Mouse (Mus musculus) hindbrain, postnatal 0 days (tissue): ENCODE data around the gene Cacng3. TPM values are rescaled to one million over a fixed set of nuclear protein-coding genes. Genes with fewer than 3 reads are reported as not detected.

ENCODE experiments used
- ATAC-seq: fragments of 200-750 bp; cut with Nextera tagmentation; 2 replicates; pipeline ENCODE4 v1.8.0; 2017; ENCODE audit warnings: mild to moderate bottlenecking, moderate TSS enrichment, moderate library complexity
- DNase-seq: peaks from one replicate; pipeline ENCODE4 v3.0.0-alpha.2; 2015; ENCODE audit warnings: low spot score
- H3K27ac ChIP-seq: fragments of 300-500 bp; sonication (generic); 2 replicates; pipeline ENCODE4 v1.5.1; 2014; ENCODE audit warnings: mild to moderate bottlenecking
- H3K27me3 ChIP-seq: fragments of 300-500 bp; sonication (generic); 2 replicates; pipeline ENCODE4 v1.6.1; 2014; ENCODE audit warnings: low read length, mixed read lengths; ENCODE audit not compliant: insufficient read depth
- H3K36me3 ChIP-seq: fragments of 300-500 bp; sonication (generic); 2 replicates; pipeline ENCODE4 v1.6.1; 2014; ENCODE audit warnings: low read length, mixed read lengths; ENCODE audit not compliant: insufficient read depth
- H3K4me1 ChIP-seq: fragments of 300-500 bp; sonication (generic); 2 replicates; pipeline ENCODE4 v1.6.1; 2014; ENCODE audit warnings: antibody characterized with exemption, low read length, mixed read lengths; ENCODE audit not compliant: insufficient read depth
- H3K4me2 ChIP-seq: fragments of 300-500 bp; sonication (generic); 2 replicates; pipeline ENCODE4 v1.6.1; 2014; ENCODE audit warnings: low read depth, mild to moderate bottlenecking, low read length, moderate library complexity, mixed read lengths
- H3K4me3 ChIP-seq: fragments of 300-500 bp; sonication (generic); 2 replicates; pipeline ENCODE4 v1.5.1; 2014; ENCODE audit warnings: low read length
- H3K9ac ChIP-seq: fragments of 300-500 bp; sonication (generic); replicated peaks from 2 replicates; pipeline ENCODE4 v1.6.1; 2014; ENCODE audit warnings: mild to moderate bottlenecking, low read length, moderate library complexity, mixed read lengths
- H3K9me3 ChIP-seq: fragments of 300-500 bp; sonication (generic); 2 replicates; pipeline ENCODE4 v1.6.1; 2016; ENCODE audit warnings: low read length, mixed read lengths
- CTCF ChIP-seq: IDR thresholded peaks from 2 replicates; pipeline ENCODE4 v1.5.1; 2016; ENCODE audit warnings: antibody characterized with exemption, control low read depth, low read depth
- WGBS: fragments of 180-500 bp; shearing (Covaris S2); extraction: QIAGEN DNeasy Blood & Tissue Kit; methylation state at CpG from one replicate; pipeline ENCODE4 v1.1.7; 2014; 5-methylcytosine and 5-hydroxymethylcytosine counted together
- polyA plus RNA-seq: library from polyadenylated mRNA; unstranded; fragments of >200 nt; fragmentation: Nextera tagmentation; extraction: Ambion mirVana; gene quantifications from 2 replicates; pipeline ENCODE4 v1.2.1, GENCODE M21; 2015
- total RNA-seq: library from RNA; depleted of rRNA; stranded (reverse); fragments of >200 nt; gene quantifications from 2 replicates; pipeline ENCODE4 v1.2.3, GENCODE M21; 2014

Gene Cacng3
- total and polyA plus RNA-seq, 2 experiments from 2014 or later: 11.2 to 28.5 TPM

- H3K27ac ChIP-seq: no peak overlapping the region
These were observed 2.4 kb upstream of the Cacng3 start for GRCm38 (mm10) chr7:122667903-122668302.

GRCm38 (mm10) chr7:122670873-122671641 is 765 bp downstream of the Cacng3 start:
- Histone ChIP-seq H3K4me2 (peak overlapping the region; percentile 68), H3K9ac (peak overlapping the region; percentile 48), H3K4me3 (peak overlapping the region; percentile 43), H3K27me3 (no peaks in the 10 kb centered on the region), H3K9me3 (no peaks in the 10 kb centered on the region), H3K4me1 (no peaks in the 10 kb centered on the region; the same call in 1 of the 2 replicates), H3K27ac (peak overlapping the region; percentile 65), H3K36me3 (no peaks in the 10 kb centered on the region)
- WGBS: 9% methylated on average over 39 of the region's 45 CpGs
- DNase-seq (peak; percentile 90), ATAC-seq (peak; percentile 89)
- TF ChIP-seq CTCF: 0 out of 2 replicates have a peak, but pooled peaks have one; percentile 9

More at GRCm38 (mm10) chr7:122667903-122668302, 2.4 kb upstream of the Cacng3 start:
- peak; percentile 75 for DNase-seq
- no peaks in the 10 kb centered on the region for H3K9me3 ChIP-seq
- H3K4me1 ChIP-seq: no peaks in the 10 kb centered on the region; the same call in 1 of the 2 replicates
- no peak overlapping the region for H3K9ac ChIP-seq
- no peak overlapping the region for H3K4me3 ChIP-seq
- H3K36me3 ChIP-seq: no peaks in the 10 kb centered on the region
- H3K4me2 ChIP-seq: no peak overlapping the region
- ATAC-seq: no peak
- no peaks in the 10 kb centered on the region for H3K27me3 ChIP-seq
- peak; percentile 76 for TF ChIP-seq CTCF
- 31% methylated on average over 5 of the region's 5 CpGs for WGBS

- ATAC-seq: no peak
- Histone ChIP-seq H3K4me1 (no peaks in the 10 kb centered on the region; the same call in 1 of the 2 replicates), H3K36me3 (no peaks in the 10 kb centered on the region), H3K27me3 (no peaks in the 10 kb centered on the region), H3K9me3 (no peaks in the 10 kb centered on the region), H3K9ac (no peak overlapping the region), H3K4me3 (peak overlapping the region; percentile 43), H3K4me2 (peak overlapping the region; percentile 68), H3K27ac (no peak overlapping the region)
- TF ChIP-seq CTCF: no peak
- peak; percentile 43 for DNase-seq
- WGBS: 47% methylated on average over 5 of the region's 5 CpGs
These were observed 2.7 kb downstream of the Cacng3 start for GRCm38 (mm10) chr7:122672981-122673380.

- Histone ChIP-seq H3K4me2 (peak overlapping the region; percentile 36; the same call in 1 of the 2 replicates), H3K4me1 (no peaks in the 10 kb centered on the region; the same call in 1 of the 2 replicates), H3K9ac (no peak overlapping the region), H3K27ac (no peak overlapping the region), H3K9me3 (no peaks in the 10 kb centered on the region), H3K27me3 (no peaks in the 10 kb centered on the region), H3K36me3 (no peaks in the 10 kb centered on the region), H3K4me3 (no peak overlapping the region)
- TF ChIP-seq CTCF: no peak
- no peak for ATAC-seq
- 62% methylated on average over 7 of the region's 7 CpGs for WGBS
- DNase-seq: no peak
These were observed 4.9 kb downstream of the Cacng3 start for GRCm38 (mm10) chr7:122675207-122675606.

GRCm38 (mm10) chr7:122701751-122702150 is 31.5 kb downstream of the Cacng3 start:
- Histone ChIP-seq H3K4me2 (no peak overlapping the region), H3K4me1 (no peaks in the 10 kb centered on the region), H3K36me3 (no peaks in the 10 kb centered on the region), H3K4me3 (no peak overlapping the region), H3K9ac (no peak overlapping the region), H3K27me3 (no peaks in the 10 kb centered on the region), H3K27ac (no peak overlapping the region), H3K9me3 (no peaks in the 10 kb centered on the region)
- DNase-seq (peak; percentile 28), ATAC-seq (no peak)
- TF ChIP-seq CTCF: no peak
- WGBS: 66% methylated on average over 5 of the region's 5 CpGs

GRCm38 (mm10) chr7:122702443-122702842 is 32.2 kb downstream of the Cacng3 start:
- TF ChIP-seq CTCF: no peak
- Histone ChIP-seq H3K9me3 (no peaks in the 10 kb centered on the region), H3K27ac (no peak overlapping the region), H3K36me3 (no peaks in the 10 kb centered on the region), H3K9ac (no peak overlapping the region), H3K4me2 (no peak overlapping the region), H3K4me3 (no peak overlapping the region), H3K4me1 (no peaks in the 10 kb centered on the region), H3K27me3 (no peaks in the 10 kb centered on the region)
- 74% methylated on average over 4 of the region's 4 CpGs for WGBS
- DNase-seq (no peak), ATAC-seq (no peak)

- H3K4me2 ChIP-seq: no peak overlapping the region
- 47% methylated on average over 5 of the region's 5 CpGs for WGBS
- no peaks in the 10 kb centered on the region for H3K36me3 ChIP-seq
- H3K27ac ChIP-seq: no peak overlapping the region
- no peak for TF ChIP-seq CTCF
- ATAC-seq: no peak
- H3K9ac ChIP-seq: no peak overlapping the region
- H3K9me3 ChIP-seq: no peaks in the 10 kb centered on the region
- H3K4me1 ChIP-seq: no peaks in the 10 kb centered on the region
- no peak overlapping the region for H3K4me3 ChIP-seq
- H3K27me3 ChIP-seq: no peaks in the 10 kb centered on the region
- no peak for DNase-seq
These were observed 36.4 kb downstream of the Cacng3 start for GRCm38 (mm10) chr7:122706736-122707135.
